Mouse (Mus musculus) brain, embryonic 14.5 days (tissue): ENCODE results near the gene Gemin8. TPM values are rescaled to one million over a fixed set of nuclear protein-coding genes. Genes with fewer than 3 reads are reported as not detected.
A peak's percentile ranks its signal among the peaks of the same experiment; 100 is the strongest.

Source experiments
- DNase-seq: peaks from one replicate; pipeline ENCODE4 v3.0.0-alpha.2; 2011; ENCODE audit warnings: low read depth
- CTCF ChIP-seq: fragments of 200-500 bp; IDR thresholded peaks from 2 replicates; pipeline ENCODE4 v1.5.1; 2012; ENCODE audit warnings: inconsistent platforms, mild to moderate bottlenecking, moderate library complexity, borderline replicate concordance; ENCODE audit not compliant: insufficient read depth, insufficient read length; ENCODE audit errors: extremely low read depth
- POLR2A ChIP-seq: fragments of 200-500 bp; IDR thresholded peaks from 2 replicates; pipeline ENCODE4 v1.6.1; 2012; ENCODE audit warnings: mild to moderate bottlenecking, inconsistent platforms, borderline replicate concordance; ENCODE audit not compliant: poor library complexity, insufficient read depth, insufficient read length, severe bottlenecking; ENCODE audit errors: extremely low read depth
- polyA plus RNA-seq: library from polyadenylated mRNA; depleted of rRNA; stranded (reverse); fragments of >200 nt; gene quantifications from 2 replicates; pipeline ENCODE4 v1.2.3, GENCODE M21; 2012; rRNA removed

Gene Gemin8
- polyA plus RNA-seq, 1 experiment, result 12.3 TPM

- 0 out of 2 replicates have a peak, but pooled peaks have one; percentile 16 for TF ChIP-seq POLR2A
- no peak for TF ChIP-seq CTCF
- peak; percentile 75 for DNase-seq
Measured at GRCm38 (mm10) chrX:166238831-166239460, 68.7 kb downstream of the Gemin8 start, which contains the start of gene Gpm6b. Gene Gpm6b (plus strand): TSS chrX:166238911.

GRCm38 (mm10) chrX:166239520-166239919 lies 69.3 kb downstream of the Gemin8 start:
- DNase-seq, result peak; percentile 30
- TF ChIP-seq POLR2A, result no peak
- no peak for TF ChIP-seq CTCF

Other genes with a start within 250 kb of the Gemin8 start
- gene Gpm6b, start 68.5 kb downstream of the Gemin8 start, polyA plus RNA-seq, result 198 and 228 TPM in 2 replicates